20 mouse cellular contexts compared by ENCODE assay signal in the genomic region with DNA sequence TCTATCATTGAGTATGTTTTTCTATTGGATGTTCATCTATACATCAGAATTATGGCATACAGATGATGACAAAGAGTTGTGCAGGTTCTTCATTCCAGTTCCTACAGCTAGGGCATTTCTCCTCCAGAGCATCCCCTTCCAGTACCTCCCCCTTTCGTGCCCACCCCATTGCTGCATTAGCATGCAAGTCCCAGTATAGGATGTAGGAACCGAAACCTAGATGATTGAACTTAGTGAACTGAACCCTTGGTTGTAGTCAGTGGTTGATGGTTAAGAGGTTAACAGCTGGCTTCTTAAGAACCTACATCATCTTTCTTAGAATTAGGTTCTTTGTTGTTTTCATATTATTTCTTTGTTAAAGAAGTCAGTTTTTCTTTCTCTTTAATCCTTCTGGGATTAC.
"Had no signal": no experiment of that assay in that cellular context is flagged by ENCODE, and none has a peak within 500 bp of the region (broad histone marks: within the 10 kb centered on the region; RNA-seq: fewer than 3 reads in every experiment).

No protein-coding gene starts in this region.

- DNase-seq: kidney, adult 11 months; kidney, adult 8-10 months; kidney, postnatal 14 days; kidney, postnatal 4 days; layer of hippocampus, adult 9-11 months; liver, embryonic 13.5 days; lung, adult 2 months; lung, postnatal 14 days; lung, postnatal 4 days; retina, postnatal 1 day; right cerebral cortex, postnatal 25 days; spleen, adult 18-20 months; thymus, postnatal 25 days had no signal

- H3K36me3 ChIP-seq: intestine, embryonic 15.5 days; liver, embryonic 13.5 days; midbrain, embryonic 10.5 days; midbrain, embryonic 13.5 days; stomach, embryonic 15.5 days had no signal

- H3K27me3 ChIP-seq: intestine, embryonic 15.5 days; kidney, embryonic 15.5 days; liver, embryonic 13.5 days; megakaryocyte, embryonic 14.5 days; midbrain, embryonic 13.5 days; stomach, embryonic 15.5 days had no signal

- ATAC-seq: intestine, embryonic 15.5 days; midbrain, embryonic 13.5 days; midbrain, embryonic 16.5 days had no signal
